Mouse (Mus musculus): ENCODE data around the gene Dlg2. TPM values are rescaled to one million over a fixed set of nuclear protein-coding genes. Genes with fewer than 3 reads are reported as not detected.

The Dlg2 gene
- polyA plus RNA-seq, 1 experiment, result 1.7 TPM

DNA sequence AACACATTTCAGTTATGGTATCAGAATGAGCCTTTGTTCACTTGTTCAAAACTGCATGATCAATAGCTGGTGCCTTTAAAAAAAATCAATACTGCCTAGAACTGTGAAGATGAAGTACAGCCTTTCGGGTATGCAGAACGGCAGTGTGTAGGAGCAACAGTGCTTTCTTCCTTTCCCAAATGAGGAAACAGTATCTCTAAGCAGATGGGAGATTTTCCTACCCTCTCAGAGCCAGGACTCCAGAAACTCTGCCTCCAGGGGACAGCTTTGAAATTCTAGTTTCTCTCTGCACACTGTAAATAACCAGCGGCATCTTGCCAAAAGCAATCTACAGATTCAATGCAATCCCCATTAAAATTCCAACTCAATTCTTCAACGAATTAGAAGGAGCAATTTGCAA lies 1801.2 kb downstream of the Dlg2 start:
- 81% methylated on average over 4 of the region's 4 CpGs for WGBS
- H3K4me3 ChIP-seq (ENCODE audit: extremely low read depth, insufficient read depth, insufficient read length), result no peak overlapping the region
- no peak overlapping the region for H3K27ac ChIP-seq (ENCODE audit: insufficient read depth, low read length)
- H3K4me1 ChIP-seq (ENCODE audit: control insufficient read depth, insufficient read depth, insufficient read length), result no peaks in the 10 kb centered on the region
- no peaks in the 10 kb centered on the region for H3K27me3 ChIP-seq (ENCODE audit: control insufficient read depth, insufficient read depth, low read length)
- no peak for TF ChIP-seq POLR2A (IDR thresholded peaks at IDR 0.05; ENCODE audit: low read depth, low read length)
- no peak for TF ChIP-seq CTCF (IDR thresholded peaks at IDR 0.05; ENCODE audit: extremely low read depth, insufficient read depth, insufficient read length, insufficient replicate concordance)
- DNase-seq (ENCODE audit: low read depth in 1 of 2, low spot score in 2 of 2), result no peak
- H3K36me3 ChIP-seq (ENCODE audit: control insufficient read depth, insufficient read depth, low read length), result no peaks in the 10 kb centered on the region

DNA sequence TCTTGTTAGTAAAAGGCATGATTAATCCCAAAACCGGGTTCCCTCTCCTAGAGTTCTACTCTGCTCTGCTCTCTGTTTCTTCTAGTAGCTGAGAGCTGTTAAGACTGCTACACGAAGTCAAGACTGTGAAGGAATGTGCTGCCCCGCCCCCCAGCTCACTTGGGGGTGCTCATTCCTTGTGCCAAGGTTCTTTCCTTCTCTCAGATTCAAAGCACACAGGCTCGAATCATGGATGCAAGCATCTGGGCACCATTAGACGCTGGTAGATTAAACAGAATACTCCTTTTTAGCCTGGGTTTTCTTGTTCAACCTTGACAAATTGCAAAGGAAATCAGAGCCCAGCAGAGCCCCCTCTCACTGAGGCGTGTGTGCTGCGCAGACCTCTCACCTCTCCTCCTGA lies 1804.5 kb downstream of the Dlg2 start:
- DNase-seq (ENCODE audit: low read depth in 1 of 2, low spot score in 2 of 2), result no peak
- TF ChIP-seq CTCF (IDR thresholded peaks at IDR 0.05; ENCODE audit: extremely low read depth, insufficient read depth, insufficient read length, insufficient replicate concordance), result no peak
- no peak for TF ChIP-seq POLR2A (IDR thresholded peaks at IDR 0.05; ENCODE audit: low read depth, low read length)
- WGBS, result 64% methylated on average over 7 of the region's 7 CpGs
- H3K4me3 ChIP-seq (ENCODE audit: extremely low read depth, insufficient read depth, insufficient read length), result no peak overlapping the region
- no peaks in the 10 kb centered on the region for H3K36me3 ChIP-seq (ENCODE audit: control insufficient read depth, insufficient read depth, low read length)
- H3K27me3 ChIP-seq (ENCODE audit: control insufficient read depth, insufficient read depth, low read length), result no peaks in the 10 kb centered on the region
- H3K27ac ChIP-seq (ENCODE audit: insufficient read depth, low read length), result no peak overlapping the region
- H3K4me1 ChIP-seq (ENCODE audit: control insufficient read depth, insufficient read depth, insufficient read length), result no peaks in the 10 kb centered on the region

DNA sequence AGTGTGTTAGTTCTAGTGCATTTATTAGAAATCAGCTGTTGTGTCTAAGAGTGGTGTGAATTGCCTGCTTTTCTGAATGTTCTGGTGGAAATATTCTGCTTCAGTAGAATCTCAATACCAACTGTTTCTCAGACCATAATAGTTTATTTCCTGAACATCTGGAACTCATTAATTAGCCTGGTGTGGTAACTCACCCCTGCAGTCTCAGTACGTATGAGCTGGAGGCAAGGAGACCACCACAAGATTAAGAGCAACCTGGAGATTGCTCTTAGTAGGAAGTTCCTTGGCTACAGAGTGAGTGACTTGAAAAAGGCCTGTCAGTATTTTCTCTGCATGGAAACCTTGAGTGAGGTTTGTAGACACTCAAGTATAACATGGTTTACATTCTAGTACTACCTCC lies 1810.6 kb downstream of the Dlg2 start:
- no peak overlapping the region for H3K27ac ChIP-seq (ENCODE audit: insufficient read depth, low read length)
- 28% methylated on average over 1 of the region's 1 CpGs for WGBS
- H3K4me1 ChIP-seq (ENCODE audit: control insufficient read depth, insufficient read depth, insufficient read length), result no peaks in the 10 kb centered on the region
- no peak for DNase-seq (ENCODE audit: low read depth in 1 of 2, low spot score in 2 of 2)
- H3K4me3 ChIP-seq (ENCODE audit: extremely low read depth, insufficient read depth, insufficient read length), result no peak overlapping the region
- no peaks in the 10 kb centered on the region for H3K36me3 ChIP-seq (ENCODE audit: control insufficient read depth, insufficient read depth, low read length)
- TF ChIP-seq CTCF (IDR thresholded peaks at IDR 0.05; ENCODE audit: extremely low read depth, insufficient read depth, insufficient read length, insufficient replicate concordance) (no peak), POLR2A (IDR thresholded peaks at IDR 0.05; ENCODE audit: low read depth, low read length) (no peak)
- no peaks in the 10 kb centered on the region for H3K27me3 ChIP-seq (ENCODE audit: control insufficient read depth, insufficient read depth, low read length)

DNA sequence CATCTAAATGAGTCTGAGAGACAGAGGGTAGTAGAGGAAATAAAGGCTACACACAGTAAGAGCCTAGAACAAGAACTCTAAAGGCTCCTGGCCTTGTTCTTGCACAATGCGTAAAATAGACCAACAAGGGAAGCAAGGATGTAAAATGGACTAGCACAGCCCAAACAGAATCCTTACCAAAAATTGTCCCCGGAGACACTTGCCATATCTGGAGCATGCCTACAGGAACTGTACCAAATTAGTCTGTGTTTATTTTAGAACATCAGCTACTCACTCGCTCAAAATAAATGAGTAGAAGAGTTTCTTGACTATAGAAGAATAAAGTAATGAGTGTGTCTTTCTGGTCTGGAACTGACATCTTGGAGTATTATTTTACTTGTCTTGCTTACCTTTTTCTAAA lies 1812.3 kb downstream of the Dlg2 start:
- WGBS, result 93% methylated on average over 3 of the region's 3 CpGs
- H3K4me3 ChIP-seq (ENCODE audit: extremely low read depth, insufficient read depth, insufficient read length), result no peak overlapping the region
- TF ChIP-seq CTCF (IDR thresholded peaks at IDR 0.05; ENCODE audit: extremely low read depth, insufficient read depth, insufficient read length, insufficient replicate concordance), result no peak
- DNase-seq (ENCODE audit: low read depth in 1 of 2, low spot score in 2 of 2), result no peak
- no peaks in the 10 kb centered on the region for H3K36me3 ChIP-seq (ENCODE audit: control insufficient read depth, insufficient read depth, low read length)
- no peaks in the 10 kb centered on the region for H3K27me3 ChIP-seq (ENCODE audit: control insufficient read depth, insufficient read depth, low read length)
- no peak overlapping the region for H3K27ac ChIP-seq (ENCODE audit: insufficient read depth, low read length)
- no peaks in the 10 kb centered on the region for H3K4me1 ChIP-seq (ENCODE audit: control insufficient read depth, insufficient read depth, insufficient read length)

DNA sequence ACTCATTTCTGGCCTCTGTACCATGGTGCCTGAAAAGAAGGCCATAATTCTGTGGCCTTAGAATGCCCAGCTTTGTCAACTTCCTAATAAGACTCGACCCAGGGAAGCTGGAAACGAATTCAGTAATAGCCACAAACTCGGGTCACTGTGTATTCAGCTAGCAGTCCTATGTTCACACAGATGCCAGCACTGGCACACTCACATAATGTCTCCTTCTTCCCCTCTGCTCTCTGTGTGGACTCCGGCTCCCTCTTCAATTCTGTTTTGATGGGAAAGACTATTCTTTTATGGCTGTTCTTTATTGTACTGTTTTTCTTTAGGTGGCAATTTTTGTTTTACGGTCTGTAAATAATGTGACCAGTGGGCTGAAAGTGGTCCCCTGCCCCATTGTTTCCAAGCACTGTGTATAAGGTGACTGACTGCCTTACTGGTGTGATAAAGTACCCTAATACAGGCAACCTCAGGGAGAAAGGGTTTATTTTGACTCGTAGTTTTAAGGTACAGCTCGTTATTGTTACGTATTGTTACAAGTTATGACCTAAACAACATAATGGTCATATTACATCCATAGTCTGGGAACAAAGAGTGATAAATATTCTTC lies 1816.5 kb downstream of the Dlg2 start:
- 80% methylated on average over 8 of the region's 8 CpGs for WGBS
- DNase-seq (ENCODE audit: low read depth in 1 of 2, low spot score in 2 of 2), result no peak
- TF ChIP-seq CTCF (IDR thresholded peaks at IDR 0.05; ENCODE audit: extremely low read depth, insufficient read depth, insufficient read length, insufficient replicate concordance) (no peak), POLR2A (IDR thresholded peaks at IDR 0.05; ENCODE audit: low read depth, low read length) (no peak)
- Histone ChIP-seq H3K36me3 (ENCODE audit: control insufficient read depth, insufficient read depth, low read length) (no peaks in the 10 kb centered on the region), H3K4me1 (ENCODE audit: control insufficient read depth, insufficient read depth, insufficient read length) (no peaks in the 10 kb centered on the region), H3K4me3 (ENCODE audit: extremely low read depth, insufficient read depth, insufficient read length) (no peak overlapping the region), H3K27me3 (ENCODE audit: control insufficient read depth, insufficient read depth, low read length) (no peaks in the 10 kb centered on the region), H3K27ac (ENCODE audit: insufficient read depth, low read length) (no peak overlapping the region)

DNA sequence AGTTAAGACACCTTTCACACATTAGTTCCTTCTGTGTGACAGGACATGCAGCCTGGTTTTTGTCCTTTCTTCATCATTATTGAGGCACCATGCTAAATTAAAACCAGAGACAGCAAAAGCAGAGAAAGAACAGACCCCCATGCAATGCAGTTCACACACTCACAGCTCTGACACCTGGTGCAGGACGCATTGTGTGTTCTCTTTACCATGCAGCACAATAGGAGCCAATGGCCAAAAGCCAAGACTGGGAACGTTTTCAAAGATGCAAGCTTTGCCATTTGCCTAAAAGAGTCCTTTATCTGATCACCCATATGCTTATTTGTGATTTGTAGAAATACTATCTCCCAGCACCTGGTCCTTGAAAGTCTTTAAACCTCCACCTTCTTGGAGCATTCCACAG lies 1824.6 kb downstream of the Dlg2 start:
- Histone ChIP-seq H3K27me3 (ENCODE audit: control insufficient read depth, insufficient read depth, low read length) (no peaks in the 10 kb centered on the region), H3K4me1 (ENCODE audit: control insufficient read depth, insufficient read depth, insufficient read length) (no peaks in the 10 kb centered on the region), H3K36me3 (ENCODE audit: control insufficient read depth, insufficient read depth, low read length) (no peaks in the 10 kb centered on the region), H3K27ac (ENCODE audit: insufficient read depth, low read length) (no peak overlapping the region), H3K4me3 (ENCODE audit: extremely low read depth, insufficient read depth, insufficient read length) (no peak overlapping the region)
- DNase-seq (ENCODE audit: low read depth in 1 of 2, low spot score in 2 of 2), result no peak
- 67% methylated on average over 2 of the region's 2 CpGs for WGBS
- no peak for TF ChIP-seq CTCF (IDR thresholded peaks at IDR 0.05; ENCODE audit: extremely low read depth, insufficient read depth, insufficient read length, insufficient replicate concordance)
- TF ChIP-seq POLR2A (IDR thresholded peaks at IDR 0.05; ENCODE audit: low read depth, low read length), result no peak

DNA sequence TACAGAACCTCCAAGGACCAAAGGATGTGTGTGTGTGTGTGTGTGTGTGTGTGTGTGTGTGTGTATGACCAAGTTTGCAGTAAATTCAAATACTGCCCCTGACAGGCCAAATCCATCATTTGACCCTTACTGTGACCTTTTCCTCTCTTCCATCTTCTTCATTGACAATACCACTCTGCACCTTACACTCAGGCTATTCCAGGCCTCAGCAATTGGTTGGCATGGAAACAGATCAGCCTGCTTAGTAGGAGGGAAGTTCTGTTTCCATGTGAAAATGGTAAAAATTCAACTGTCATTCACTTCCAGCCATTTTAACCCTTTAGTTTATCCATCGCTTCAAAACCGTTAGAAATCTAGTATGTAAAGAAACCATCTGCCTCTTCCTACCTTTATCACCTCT lies 1831.2 kb downstream of the Dlg2 start:
- Histone ChIP-seq H3K4me1 (ENCODE audit: control insufficient read depth, insufficient read depth, insufficient read length) (no peaks in the 10 kb centered on the region), H3K27me3 (ENCODE audit: control insufficient read depth, insufficient read depth, low read length) (no peaks in the 10 kb centered on the region), H3K36me3 (ENCODE audit: control insufficient read depth, insufficient read depth, low read length) (no peaks in the 10 kb centered on the region), H3K4me3 (ENCODE audit: extremely low read depth, insufficient read depth, insufficient read length) (no peak overlapping the region), H3K27ac (ENCODE audit: insufficient read depth, low read length) (no peak overlapping the region)
- 89% methylated on average over 2 of the region's 2 CpGs for WGBS
- TF ChIP-seq POLR2A (IDR thresholded peaks at IDR 0.05; ENCODE audit: low read depth, low read length) (no peak), CTCF (IDR thresholded peaks at IDR 0.05; ENCODE audit: extremely low read depth, insufficient read depth, insufficient read length, insufficient replicate concordance) (no peak)
- no peak for DNase-seq (ENCODE audit: low read depth in 1 of 2, low spot score in 2 of 2)
